ENCODE assay signal across 26 mouse cellular contexts in genomic region chr9:58802802-58803201, GRCm38 (mm10). TPM values are rescaled to one million over a fixed set of nuclear protein-coding genes. Genes with fewer than 3 reads are reported as not detected.
DNase-seq lines count a peak whose midpoint lies in the region; ATAC-seq lines count a peak whose summit lies in the region.
"Had no signal": no experiment of that assay in that cellular context is flagged by ENCODE, and none has a peak within 500 bp of the region (broad histone marks: within the 10 kb centered on the region; RNA-seq: fewer than 3 reads in every experiment).

No protein-coding gene starts in this region.

- H3K27ac ChIP-seq in heart, embryonic 13.5 days (replicated peaks), result peak overlapping the region; percentile 31
- no peak overlapping the region for H3K27ac ChIP-seq in liver, embryonic 11.5 days (ENCODE audit: low read depth, low read length)
- H3K27ac ChIP-seq in hindbrain, embryonic 16.5 days (ENCODE audit: low read depth, low read length), result no peak overlapping the region
- no peak overlapping the region for H3K27ac ChIP-seq in forebrain, embryonic 10.5 days
- H3K27ac ChIP-seq: embryonic facial prominence, embryonic 15.5 days; forebrain, embryonic 15.5 days; hindbrain, embryonic 13.5 days; liver, embryonic 14.5 days; lung, embryonic 15.5 days had no signal

- H3K27me3 ChIP-seq in heart, embryonic 13.5 days (replicated peaks), result peaks cover 13% of the 10 kb centered on the region
- H3K27me3 ChIP-seq in liver, embryonic 11.5 days (replicated peaks; ENCODE audit: control insufficient read depth, insufficient read depth, low read length), result 0 out of 2 replicates have a peak, but pooled peaks cover 5% of the 10 kb centered on the region
- no peaks in the 10 kb centered on the region for H3K27me3 ChIP-seq in hindbrain, embryonic 16.5 days (replicated peaks; ENCODE audit: control insufficient read depth, insufficient read depth, low read length)
- H3K27me3 ChIP-seq in forebrain, embryonic 10.5 days (ENCODE audit: poor library complexity, severe bottlenecking), result peaks cover 29% of the 10 kb centered on the region
- H3K27me3 ChIP-seq: CH12.LX; embryonic facial prominence, embryonic 15.5 days; forebrain, embryonic 15.5 days; lung, embryonic 15.5 days had no signal

- 11% methylated on average over 5 of the region's 5 CpGs for WGBS in heart, embryonic 13.5 days
- 44% methylated on average over 5 of the region's 5 CpGs for WGBS in liver, embryonic 11.5 days
- 72% methylated on average over 5 of the region's 5 CpGs for WGBS in hindbrain, embryonic 16.5 days
- WGBS in forebrain, embryonic 10.5 days, result 78% methylated on average over 5 of the region's 5 CpGs

- H3K4me1 ChIP-seq in heart, embryonic 13.5 days, result peaks cover 69% of the 10 kb centered on the region
- H3K4me1 ChIP-seq in liver, embryonic 11.5 days (replicated peaks; ENCODE audit: control insufficient read depth, insufficient read depth, low read length), result peaks cover 9% of the 10 kb centered on the region
- H3K4me1 ChIP-seq in hindbrain, embryonic 16.5 days (ENCODE audit: control insufficient read depth, insufficient read depth, low read depth, low read length), result no peaks in the 10 kb centered on the region; the same call in none of the 2 replicates
- peaks cover 19% of the 10 kb centered on the region for H3K4me1 ChIP-seq in forebrain, embryonic 10.5 days

- ATAC-seq in heart, embryonic 13.5 days (ENCODE audit: extremely low read depth, insufficient number of reproducible peaks, low FRiP score, low TSS enrichment), result no peak
- no peak for ATAC-seq in liver, embryonic 11.5 days (replicated peaks; ENCODE audit: low FRiP score)
- ATAC-seq in hindbrain, embryonic 16.5 days, result no peak
- ATAC-seq: forebrain, embryonic 15.5 days; midbrain, embryonic 16.5 days; Patski had no signal

- no peak for DNase-seq in heart, postnatal 4 days
- DNase-seq in liver, result peak; percentile 21
- no peak for DNase-seq in liver, embryonic 11.5 days (ENCODE audit: low spot score)
- peak; percentile 59 for DNase-seq in embryo, embryonic 10 days (ENCODE audit: low spot score)
- peak; percentile 58 for DNase-seq in embryo, embryonic 9.5 days (ENCODE audit: extremely low spot score)
- no peak for DNase-seq in forebrain, embryonic 10.5 days (ENCODE audit: extremely low spot score, low spot score)
- DNase-seq: adrenal gland, adult 8-10 months; B cell, adult 2 months; cerebellum, adult 18-20 months; cerebellum, postnatal 14 days; gastrocnemius, postnatal 10 days; right cerebral cortex, adult 18-20 months had no signal

- H3K36me3 ChIP-seq in heart, embryonic 13.5 days, result no peaks in the 10 kb centered on the region
- no peaks in the 10 kb centered on the region for H3K36me3 ChIP-seq in liver, embryonic 11.5 days (ENCODE audit: control insufficient read depth, insufficient read depth, low read length)
- no peaks in the 10 kb centered on the region for H3K36me3 ChIP-seq in hindbrain, embryonic 16.5 days (ENCODE audit: control insufficient read depth, insufficient read depth, low read length)
- no peaks in the 10 kb centered on the region for H3K36me3 ChIP-seq in forebrain, embryonic 10.5 days (replicated peaks)
- H3K36me3 ChIP-seq: embryonic facial prominence, embryonic 15.5 days; forebrain, embryonic 15.5 days; G1E; hindbrain, embryonic 13.5 days; lung, embryonic 15.5 days had no signal

- 0 out of 2 replicates have a peak overlapping the region, but pooled peaks have one; percentile 14 for H3K9ac ChIP-seq in heart, embryonic 13.5 days
- H3K9ac ChIP-seq in liver, embryonic 11.5 days (ENCODE audit: low read depth, low read length), result no peak overlapping the region
- H3K9ac ChIP-seq in hindbrain, embryonic 16.5 days (ENCODE audit: low read depth, low read length), result no peak overlapping the region
- H3K9ac ChIP-seq: embryonic facial prominence, embryonic 15.5 days; forebrain, embryonic 15.5 days; hindbrain, embryonic 13.5 days; liver, embryonic 14.5 days; lung, embryonic 15.5 days had no signal

- H3K4me2 ChIP-seq in heart, embryonic 13.5 days, result 0 out of 2 replicates have a peak overlapping the region, but pooled peaks have one; percentile 0
- H3K4me2 ChIP-seq in liver, embryonic 11.5 days, result no peak overlapping the region
- H3K4me2 ChIP-seq in hindbrain, embryonic 16.5 days (ENCODE audit: low read length), result no peak overlapping the region
- H3K4me2 ChIP-seq: embryonic facial prominence, embryonic 15.5 days; forebrain, embryonic 15.5 days; hindbrain, embryonic 13.5 days; lung, embryonic 15.5 days had no signal

- H3K4me3 ChIP-seq in heart, embryonic 13.5 days, result no peak overlapping the region
- H3K4me3 ChIP-seq in liver, embryonic 11.5 days (ENCODE audit: low read depth, low read length), result no peak overlapping the region
- H3K4me3 ChIP-seq in hindbrain, embryonic 16.5 days (ENCODE audit: low read length), result no peak overlapping the region
- no peak overlapping the region for H3K4me3 ChIP-seq in forebrain, embryonic 10.5 days
- H3K4me3 ChIP-seq: embryonic facial prominence, embryonic 15.5 days; forebrain, embryonic 15.5 days; hindbrain, embryonic 13.5 days; lung, embryonic 15.5 days; myocyte had no signal

- no peaks in the 10 kb centered on the region for H3K9me3 ChIP-seq in heart, embryonic 13.5 days
- H3K9me3 ChIP-seq in liver, embryonic 11.5 days (ENCODE audit: control insufficient read depth, low read length), result no peaks in the 10 kb centered on the region
- no peaks in the 10 kb centered on the region for H3K9me3 ChIP-seq in hindbrain, embryonic 16.5 days (ENCODE audit: control insufficient read depth, low read length)
- no peaks in the 10 kb centered on the region for H3K9me3 ChIP-seq in forebrain, embryonic 10.5 days
- H3K9me3 ChIP-seq: embryonic facial prominence, embryonic 15.5 days; forebrain, embryonic 15.5 days; G1E; hindbrain, embryonic 13.5 days; lung, embryonic 15.5 days had no signal

RNA-seq across cellular contexts. Expression of gene Hcn4, which starts 20.4 kb away (rescaled TPM):
- polyA plus RNA-seq in heart, embryonic 13.5 days (2015; fragmentation: Nextera tagmentation; extraction: Ambion mirVana), result 1.3 and 1.8 TPM in 2 replicates
- total RNA-seq in heart, postnatal 4 days (2021), result 10 to 100 TPM; 11.6 to 12.5 TPM
- 0.39 and 0.40 TPM in 2 replicates for polyA plus RNA-seq in liver, embryonic 11.5 days (2014; fragmentation: Nextera tagmentation; extraction: Ambion mirVana)
- polyA plus RNA-seq in hindbrain, embryonic 16.5 days (2015; fragmentation: Nextera tagmentation; extraction: Ambion mirVana), result 2.8 and 3.5 TPM in 2 replicates
- polyA plus RNA-seq in forebrain, embryonic 10.5 days (2016; fragmentation: Nextera tagmentation; extraction: Ambion mirVana), result 0.17 and 0.30 TPM in 2 replicates
- total RNA-seq: CH12.LX; megakaryocyte-erythroid progenitor cell, adult 5-6 weeks had no signal
- polyA plus RNA-seq: G1E had no signal

RNA-seq across cellular contexts. Expression of gene Rec114, which starts 59.0 kb away (rescaled TPM):
- polyA plus RNA-seq in heart, embryonic 13.5 days (2015; fragmentation: Nextera tagmentation; extraction: Ambion mirVana), result 8.4 and 9.9 TPM in 2 replicates
- total RNA-seq in heart, postnatal 4 days (2021), result 1 to 10 TPM; 1.9 to 4.9 TPM
- polyA plus RNA-seq in liver, embryonic 11.5 days (2014; fragmentation: Nextera tagmentation; extraction: Ambion mirVana), result 14.7 and 19.1 TPM in 2 replicates
- polyA plus RNA-seq in hindbrain, embryonic 16.5 days (2015; fragmentation: Nextera tagmentation; extraction: Ambion mirVana), result 1.9 and 2.4 TPM in 2 replicates
- polyA plus RNA-seq in forebrain, embryonic 10.5 days (2016; fragmentation: Nextera tagmentation; extraction: Ambion mirVana), result 0.91 and 0.97 TPM in 2 replicates
- total RNA-seq: CH12.LX; layer of hippocampus, adult 18-20 months had no signal
- polyA plus RNA-seq: G1E had no signal

Comparison
In these comparisons a context has a peak if more than half of its experiments do, and no peak if none do; other contexts are left out.
1. DNase-seq: peak in liver (single experiment), embryo, embryonic 10 days (single experiment) and embryo, embryonic 9.5 days (single experiment); none in heart, postnatal 4 days (single experiment), liver, embryonic 11.5 days (single experiment) and forebrain, embryonic 10.5 days (single experiment).